Mouse (Mus musculus) stomach, postnatal 0 days (tissue): ENCODE measurements around the gene Plin4.

Experiments used
- CTCF ChIP-seq: IDR thresholded peaks from 2 replicates; pipeline ENCODE4 v1.5.1; 2016; ENCODE audit warnings: antibody characterized with exemption, low read depth, mild to moderate bottlenecking, moderate library complexity
- EP300 ChIP-seq: optimal IDR thresholded peaks from 2 replicates; pipeline ENCODE3; 2016; ENCODE audit warnings: antibody characterized with exemption

DNA sequence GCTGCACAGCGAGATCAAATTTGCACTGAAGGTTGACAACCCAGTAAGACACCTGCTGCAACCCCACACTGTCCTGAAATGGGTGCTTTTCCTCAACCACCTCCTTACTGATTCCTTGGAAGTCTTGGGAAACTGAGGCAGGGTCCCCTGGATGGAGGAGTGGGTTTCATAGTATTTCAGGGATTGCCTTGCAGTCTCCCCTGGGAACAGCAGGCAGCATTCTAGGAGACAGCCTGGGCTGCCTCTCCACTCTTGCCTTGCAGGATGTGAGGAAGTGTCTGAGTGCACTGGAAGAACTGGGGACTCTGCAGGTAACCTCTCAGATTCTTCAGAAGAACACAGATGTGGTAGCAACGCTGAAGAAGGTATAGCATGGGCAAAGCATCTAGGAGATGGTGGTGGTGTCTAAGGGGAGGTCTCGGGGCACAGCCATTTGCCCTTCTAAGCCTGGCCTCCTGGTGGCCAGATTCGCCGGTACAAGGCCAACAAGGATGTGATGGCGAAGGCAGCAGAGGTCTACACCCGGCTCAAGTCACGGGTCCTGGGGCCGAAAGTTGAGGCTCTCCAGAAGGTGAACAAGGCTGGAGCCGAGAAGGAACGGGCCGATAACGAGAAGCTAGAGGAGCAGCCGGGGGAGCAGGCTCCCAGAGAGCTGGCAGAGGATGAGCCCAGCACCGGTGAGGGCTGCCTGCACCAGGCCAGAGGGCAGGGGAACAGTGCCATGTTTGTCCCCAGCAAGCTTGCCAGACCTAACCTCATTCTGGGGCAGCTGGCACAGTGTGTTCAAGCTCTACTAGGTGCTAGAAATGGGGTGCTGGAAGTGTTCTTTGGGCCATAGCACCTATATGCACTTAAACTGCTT, 10.7 kb downstream of the Plin4 start:
- TF ChIP-seq CTCF, result peak; percentile 41
- TF ChIP-seq EP300, result no peak
